Mouse (Mus musculus): ENCODE data around the gene Uimc1. TPM values are rescaled to one million over a fixed set of nuclear protein-coding genes. Genes with fewer than 3 reads are reported as not detected.
A peak's percentile ranks its signal among the peaks of the same experiment; 100 is the strongest.
"Not testable (repeated sequence)": the region's sequence is repeated elsewhere in the genome, so short reads cannot be mapped to it uniquely, and the experiment has no call there.

Uimc1 gene
- 10 to 100 TPM; 21.7 to 24.5 TPM for total RNA-seq (2021)

DNA sequence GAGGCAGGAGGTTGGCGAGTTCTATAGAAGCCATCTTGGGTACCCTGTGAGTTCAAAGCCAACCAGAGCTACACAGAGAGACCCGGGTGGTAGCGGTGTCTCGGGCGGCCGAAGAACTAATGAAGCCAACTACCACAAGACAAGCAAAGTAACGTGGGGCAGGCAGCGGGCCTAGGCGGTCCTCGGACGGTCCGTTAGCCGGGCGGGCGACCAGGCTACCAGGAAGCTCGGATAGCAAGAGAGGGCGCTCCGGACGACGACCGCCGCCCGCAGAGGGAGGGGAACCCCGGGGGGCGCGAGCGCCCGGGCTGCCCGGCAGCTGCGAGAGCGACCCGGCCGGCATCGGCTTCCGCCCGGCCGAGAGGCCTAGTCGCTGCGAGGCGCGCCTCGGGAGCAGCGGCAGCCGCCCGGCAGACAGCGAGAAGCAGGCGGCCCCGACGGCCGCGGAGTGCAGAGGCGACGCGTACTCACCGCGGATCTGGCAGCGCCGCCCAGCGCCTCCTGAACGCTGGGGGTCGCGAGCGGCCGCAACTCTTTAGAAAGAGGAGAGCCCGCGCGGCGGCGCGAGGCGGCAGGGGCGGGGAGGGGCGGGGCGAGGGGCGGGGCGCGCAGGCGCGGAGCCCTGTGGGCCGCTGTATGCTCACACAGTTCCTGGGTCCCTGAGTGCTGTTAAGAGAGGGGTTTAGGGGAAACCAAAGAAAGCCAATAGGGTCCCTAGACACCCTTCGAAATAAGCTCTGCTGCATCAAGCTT is at the start of gene Uimc1:
Uimc1 (minus strand) TSS at position 575 of the 753 bp plus-strand sequence.
- intact Hi-C loops (cut with DNase I), result loop anchor here (2.0 kb wide), 1 partner anchor 79 kb away; no protein-coding TSS in a partner anchor

DNA sequence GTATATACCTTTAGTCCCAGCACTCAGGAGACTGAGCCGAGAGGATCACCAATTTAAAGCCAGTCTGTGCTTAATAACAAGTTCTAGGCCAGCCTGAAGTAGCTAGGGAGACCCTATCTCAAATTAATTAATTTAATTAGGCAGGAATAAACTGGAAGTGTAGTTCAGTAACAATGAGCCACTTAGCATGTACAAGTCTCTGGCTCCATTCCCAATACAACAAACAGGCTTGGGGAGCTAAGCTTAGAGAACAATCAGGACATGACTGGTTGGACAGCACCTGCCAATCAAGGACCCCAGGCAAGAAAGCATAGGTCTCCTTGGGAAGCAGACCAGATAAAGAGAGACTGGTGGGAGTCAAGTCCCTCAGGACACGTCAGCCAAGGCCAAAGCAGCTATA is 40.2 kb upstream of the Uimc1 start:
- intact Hi-C loops (cut with DNase I), result no loop called here
- DNase-seq (ENCODE audit: low spot score), result no peak

More for the DNA sequence above, at the start of gene Uimc1:
- peak; percentile 73 for DNase-seq (ENCODE audit: low spot score)

DNA sequence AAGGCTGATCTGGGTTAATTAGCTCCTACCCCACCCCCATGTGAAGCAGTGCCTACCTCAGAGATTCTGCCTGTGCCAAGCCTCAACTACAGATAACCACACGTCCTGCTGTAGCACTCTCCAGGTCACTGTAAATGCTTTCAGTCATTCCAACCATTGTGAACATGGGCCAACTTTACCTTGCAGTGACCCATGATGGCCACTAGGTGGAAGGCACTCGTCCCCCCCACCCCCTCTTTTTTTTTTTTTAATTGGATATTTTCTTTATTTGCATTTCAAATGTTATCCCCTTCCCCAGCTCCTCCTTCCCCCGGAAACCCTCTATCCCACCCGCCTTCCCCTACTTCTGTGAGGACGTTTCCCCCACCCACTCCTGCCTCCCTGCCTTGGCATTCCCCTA is 35.3 kb upstream of the Uimc1 start:
- no peak for DNase-seq (ENCODE audit: low spot score)
- intact Hi-C loops (cut with DNase I), result loop anchor here (2.0 kb wide), 1 partner anchor 43 kb away; no protein-coding TSS in a partner anchor

DNA sequence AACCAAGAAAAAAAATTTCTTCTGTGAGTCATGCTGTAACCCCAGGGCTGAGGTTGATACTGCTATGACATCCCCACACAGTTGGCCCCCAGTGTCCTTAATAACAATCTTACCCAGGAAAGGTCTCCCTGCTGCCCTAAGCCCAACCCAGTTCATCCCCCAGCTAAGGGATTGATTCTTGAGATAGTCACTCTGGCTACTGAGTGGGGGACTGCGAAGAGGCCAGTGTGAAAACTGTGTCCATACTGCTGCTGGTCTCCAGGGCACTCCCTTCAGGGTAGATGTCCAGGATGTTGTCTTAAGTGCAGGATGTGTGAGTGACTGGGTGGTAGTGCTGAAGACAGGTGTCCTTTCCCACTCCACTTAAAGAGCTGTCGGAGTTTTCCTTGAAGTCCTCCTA is 33.3 kb upstream of the Uimc1 start, which contains the start of gene Gm17617:
Gm17617 (minus strand) TSS at position 101 of the 400 bp plus-strand sequence.
- intact Hi-C loops (cut with DNase I), result no loop called here

DNA sequence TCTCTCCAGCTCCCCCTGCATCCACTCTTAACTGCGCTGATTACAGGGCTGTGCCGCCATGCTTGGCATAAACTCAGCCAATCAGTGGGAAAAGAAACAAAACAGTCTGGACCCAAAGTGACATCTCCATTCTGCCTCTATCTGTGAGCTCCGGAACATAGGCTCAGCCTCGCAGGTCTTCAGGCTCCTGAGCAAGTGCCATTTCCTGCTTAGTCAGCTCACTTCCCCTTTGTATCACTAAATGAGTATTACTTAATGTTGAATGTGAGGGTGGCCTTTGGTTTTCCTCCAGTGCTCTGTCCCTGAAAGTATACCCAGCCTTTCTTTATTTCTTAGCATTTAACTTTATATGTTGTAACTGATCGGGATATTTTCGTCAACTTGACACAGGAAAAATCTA is 24.8 kb upstream of the Uimc1 start:
- intact Hi-C loops (cut with DNase I), result no loop called here
- DNase-seq (ENCODE audit: low spot score), result no peak

More for the DNA sequence above, 33.3 kb upstream of the Uimc1 start, which contains the start of gene Gm17617:
- DNase-seq (ENCODE audit: low spot score), result no peak

DNA sequence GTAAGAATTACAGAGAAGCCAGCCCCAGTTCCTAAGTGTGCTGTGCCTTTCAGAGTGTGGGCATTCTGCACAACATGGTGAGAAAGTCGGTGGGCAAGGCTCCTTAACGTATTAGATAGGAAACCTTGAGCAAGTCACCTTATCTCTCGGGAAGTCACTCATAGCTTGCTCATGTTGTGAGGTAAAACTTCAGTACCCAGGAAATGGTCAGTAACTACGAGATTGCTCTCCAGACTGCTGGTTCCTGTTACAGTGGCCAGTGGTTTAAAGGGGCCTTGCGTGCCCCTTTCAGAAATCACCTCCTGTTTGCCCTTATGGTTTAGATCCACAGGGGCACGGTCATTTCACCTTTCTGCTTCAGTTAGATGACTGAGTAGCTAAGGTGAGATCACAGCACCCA is 14.3 kb upstream of the Uimc1 start:
- DNase-seq (ENCODE audit: low spot score), result no peak
- intact Hi-C loops (cut with DNase I), result no loop called here

DNA sequence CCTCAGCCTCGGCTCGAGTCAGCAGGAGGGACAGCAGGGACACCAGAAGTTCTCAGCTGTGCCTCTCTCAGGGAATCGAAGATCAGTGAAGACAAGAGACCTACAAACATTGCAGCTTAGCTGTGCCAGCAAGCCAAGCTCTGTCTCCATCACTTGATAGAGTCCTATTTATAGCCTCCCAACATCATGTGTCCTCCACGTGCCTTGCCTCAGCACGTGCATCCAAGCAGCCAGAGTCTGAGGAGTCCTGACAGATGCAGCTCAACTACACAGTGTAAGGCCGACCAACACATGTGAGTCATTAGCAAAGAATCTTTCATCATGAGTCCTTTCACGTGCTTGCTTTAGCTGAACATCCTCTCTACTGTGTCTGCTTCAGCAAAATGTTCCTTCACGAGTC is 7.6 kb upstream of the Uimc1 start:
- intact Hi-C loops (cut with DNase I), result no loop called here

DNA sequence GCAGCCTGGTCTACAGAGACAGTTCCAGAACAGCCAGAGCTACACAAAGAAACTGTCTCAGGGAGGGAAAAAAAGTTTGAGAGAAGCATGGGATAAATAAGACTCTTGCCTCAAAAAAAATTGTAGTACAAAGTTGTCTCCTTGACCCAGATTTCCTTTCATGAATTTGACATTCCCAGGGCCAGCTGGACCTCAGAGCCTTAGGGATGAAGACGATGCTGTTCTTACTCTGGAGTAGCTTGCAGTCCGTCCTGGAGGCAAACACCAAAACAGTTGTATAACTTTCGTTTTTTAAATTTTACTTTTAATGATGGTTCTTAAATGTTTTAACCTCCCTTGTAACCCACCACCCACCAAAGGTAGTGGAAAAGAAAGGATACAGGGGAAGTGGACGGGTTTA is 7.0 kb upstream of the Uimc1 start:
- intact Hi-C loops (cut with DNase I), result no loop called here
- no peak for DNase-seq (ENCODE audit: low spot score)

More for the DNA sequence above, 7.6 kb upstream of the Uimc1 start:
- DNase-seq (ENCODE audit: low spot score), result peak; percentile 35

DNA sequence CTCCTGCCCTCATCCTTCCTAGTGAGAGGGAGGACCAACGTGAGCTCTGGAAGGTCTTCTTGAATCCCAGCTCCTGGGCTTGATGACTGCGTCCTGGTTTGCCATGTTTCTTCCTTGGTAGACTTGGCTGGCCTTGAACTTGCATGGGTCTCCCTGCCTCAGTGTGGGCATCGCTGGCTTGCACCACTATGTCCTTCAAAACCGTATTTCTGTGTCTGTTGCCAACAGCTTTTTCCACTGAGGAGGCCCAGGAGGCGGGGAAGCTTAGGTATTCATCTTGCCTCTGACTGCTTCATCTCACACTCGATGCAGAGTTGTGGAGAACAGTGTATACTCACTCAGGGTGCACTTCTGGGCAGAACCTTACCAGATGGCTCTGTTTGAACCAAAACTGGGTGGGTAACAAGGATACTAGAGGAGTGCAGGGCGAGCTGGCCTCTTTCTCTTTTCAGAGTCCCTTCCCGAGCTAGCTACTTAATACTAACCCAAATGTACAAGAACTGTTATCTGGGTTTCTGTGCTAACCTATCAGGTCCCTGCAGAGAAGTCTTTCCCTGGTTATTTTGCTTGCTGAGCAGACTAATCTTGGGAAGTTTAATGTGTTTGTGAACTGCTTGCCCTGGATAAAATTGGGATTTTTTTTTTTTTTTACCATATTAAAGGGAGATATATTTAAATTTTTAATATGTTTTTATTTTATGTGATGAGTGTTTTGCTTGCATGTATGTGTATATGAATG is 6.0 kb upstream of the Uimc1 start:
- intact Hi-C loops (cut with DNase I), result no loop called here

DNA sequence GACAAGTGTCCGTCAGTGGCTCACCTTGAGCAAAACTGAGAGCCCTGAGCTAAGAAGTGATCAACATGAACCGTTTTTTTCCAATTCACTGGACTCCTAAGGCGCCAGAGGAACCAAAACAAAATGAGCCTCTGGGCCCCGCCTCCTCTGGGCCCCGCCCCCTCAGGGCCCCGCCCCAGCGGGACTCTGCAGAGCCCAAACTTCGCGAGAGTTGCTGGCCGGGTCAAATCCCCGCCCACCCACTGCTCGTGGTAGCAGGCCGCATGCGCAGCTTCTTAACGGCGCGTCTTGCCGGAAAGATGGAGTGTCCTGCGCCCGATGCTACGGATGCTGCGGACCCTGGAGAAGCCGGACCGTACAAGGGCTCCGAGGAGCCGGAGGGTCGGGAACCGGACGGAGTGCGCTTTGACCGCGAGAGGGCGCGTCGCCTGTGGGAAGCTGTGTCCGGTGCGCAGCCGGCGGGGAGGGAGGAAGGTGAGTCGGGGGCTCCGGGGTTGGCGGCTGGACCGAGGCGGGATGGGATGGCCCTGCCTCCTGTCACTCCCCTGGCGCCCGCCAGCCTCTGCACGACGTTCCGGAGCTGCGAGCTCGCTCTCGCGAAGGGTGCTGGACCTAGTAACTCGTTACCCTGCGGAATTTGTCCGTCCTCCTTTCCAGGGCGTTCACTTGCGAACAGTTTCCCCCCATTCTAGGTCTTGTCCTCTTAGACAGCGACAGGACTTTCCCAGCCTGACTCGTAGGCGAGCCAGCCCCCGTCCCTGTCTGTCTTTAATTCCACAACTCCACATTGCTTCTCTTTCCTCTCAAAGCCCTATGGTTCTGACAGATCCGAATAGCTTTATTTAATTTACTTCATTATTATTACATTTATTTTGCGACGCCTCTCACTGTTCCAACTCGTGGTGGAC is 5.2 kb upstream of the Uimc1 start, which contains the start of gene Zfp346:
Zfp346 (plus strand) TSS at position 267 of the 908 bp plus-strand sequence.
- intact Hi-C loops (cut with DNase I), result no loop called here

More for the DNA sequence above, 6.0 kb upstream of the Uimc1 start:
- no peak for DNase-seq (ENCODE audit: low spot score)

DNA sequence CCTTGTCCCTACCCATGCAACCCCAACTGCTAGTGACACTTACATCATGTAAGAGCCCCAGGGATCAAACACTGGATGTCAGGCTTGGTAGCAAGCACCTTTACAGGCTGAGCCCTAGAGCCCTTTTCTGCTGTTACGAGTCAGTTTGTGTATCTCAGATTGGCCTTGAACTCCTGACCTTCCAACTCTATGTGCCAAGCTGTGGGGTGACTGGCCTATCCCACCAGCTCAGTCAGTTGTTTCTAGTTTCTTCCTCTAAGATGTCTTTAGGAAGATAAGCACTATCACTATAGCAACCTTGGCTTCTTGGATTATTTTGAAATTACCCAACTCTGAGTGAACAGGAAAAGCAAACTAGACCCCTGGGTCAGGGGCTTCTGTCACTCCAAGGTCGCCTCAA is 3.3 kb upstream of the Uimc1 start:
- intact Hi-C loops (cut with DNase I), result no loop called here

More for the DNA sequence above, 5.2 kb upstream of the Uimc1 start, which contains the start of gene Zfp346:
- DNase-seq (ENCODE audit: low spot score), result peak; percentile 93

DNA sequence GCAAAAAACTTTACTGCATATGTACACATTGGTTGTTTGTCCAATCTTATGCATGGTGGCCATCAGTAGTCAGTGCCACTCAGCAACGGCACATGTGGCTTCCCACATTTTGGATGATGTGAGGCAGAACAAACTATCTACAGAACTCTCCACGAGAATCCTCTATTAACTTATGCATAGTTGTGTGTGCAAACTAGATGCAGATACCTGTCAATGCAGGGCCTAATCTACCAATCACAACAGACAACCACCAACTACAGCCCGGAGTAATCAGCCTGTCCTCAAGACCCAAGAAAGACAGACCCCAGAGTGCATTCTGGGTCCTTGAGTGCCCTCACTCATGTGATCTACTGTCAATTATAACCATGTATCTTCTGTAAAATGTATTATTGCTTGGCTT is 2.3 kb upstream of the Uimc1 start:
- DNase-seq (ENCODE audit: low spot score), result no peak
- intact Hi-C loops (cut with DNase I), result no loop called here

More for the DNA sequence above, 3.3 kb upstream of the Uimc1 start:
- no peak for DNase-seq (ENCODE audit: low spot score)

DNA sequence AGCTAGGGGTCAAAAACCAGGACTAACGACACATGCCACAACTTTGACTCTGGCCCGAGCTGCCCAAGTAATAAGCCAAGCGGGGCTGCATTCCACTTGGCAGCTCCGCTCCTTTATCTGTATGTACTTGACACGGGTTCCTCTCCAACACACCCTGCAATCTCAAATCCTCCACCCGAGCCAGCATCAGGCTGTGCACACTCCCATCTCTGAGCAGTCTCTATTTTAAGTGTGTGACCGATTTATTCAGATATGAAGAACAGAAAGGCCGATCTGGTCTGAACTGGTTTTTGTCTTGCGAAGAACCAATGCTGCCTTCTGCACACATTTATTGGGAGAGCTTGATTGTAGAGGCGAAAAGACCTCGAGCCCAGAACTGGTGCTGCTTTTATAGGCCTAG is 1.5 kb upstream of the Uimc1 start:
- intact Hi-C loops (cut with DNase I), result no loop called here
- DNase-seq (ENCODE audit: low spot score), result no peak

DNA sequence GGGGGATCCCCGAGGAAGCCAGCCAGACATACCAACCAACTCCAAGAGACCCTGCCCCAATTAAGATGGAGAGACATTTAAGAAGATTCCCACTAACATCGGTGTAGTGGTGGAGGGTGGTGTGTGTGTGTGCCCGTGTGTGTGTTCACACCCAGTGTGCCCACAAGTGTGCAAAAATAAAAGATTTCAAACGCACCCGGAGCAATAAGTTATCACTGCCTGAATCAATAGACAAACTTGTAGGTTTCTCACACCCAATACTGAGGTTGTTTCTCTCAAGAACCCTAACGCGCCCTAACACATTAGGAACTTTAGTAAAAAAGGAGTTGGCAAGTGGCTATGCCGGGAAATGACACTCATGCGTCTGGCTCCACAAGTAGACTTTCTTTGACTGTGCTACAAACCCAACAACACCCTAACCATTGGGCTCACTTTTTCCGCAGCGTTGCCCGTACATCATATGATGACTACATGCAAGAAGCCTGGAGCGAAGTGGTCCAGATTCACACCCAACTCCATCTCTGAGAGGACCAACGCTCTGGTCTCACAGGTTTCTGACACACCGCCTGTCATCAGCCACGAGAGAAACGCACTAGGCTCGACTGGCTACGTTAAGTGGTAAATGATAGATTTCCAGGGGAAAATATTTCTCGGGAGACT is 904 bp downstream of the Uimc1 start:
- no peak for DNase-seq (ENCODE audit: low spot score)
- intact Hi-C loops (cut with DNase I), result loop anchor here (2.0 kb wide), 1 partner anchor 80 kb away; no protein-coding TSS in a partner anchor

DNA sequence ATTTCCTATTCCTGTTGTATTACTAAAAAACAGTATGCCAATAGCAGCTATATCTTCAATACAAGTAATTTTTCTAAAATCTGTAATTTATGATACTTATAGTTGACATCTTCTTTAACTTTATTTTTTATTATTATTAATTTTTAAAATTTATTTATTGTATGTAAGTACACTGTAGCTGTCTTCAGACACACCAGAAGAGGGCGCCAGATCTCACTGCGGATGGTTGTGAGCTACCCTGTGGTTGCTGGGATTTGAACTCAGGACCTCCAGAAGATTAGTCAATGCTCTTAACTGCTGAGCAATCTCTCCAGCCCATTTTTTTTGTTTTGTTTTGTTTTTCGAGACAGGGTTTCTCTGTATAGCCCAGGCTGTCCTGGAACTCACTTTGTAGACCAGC is 2.3 kb downstream of the Uimc1 start:
- not testable (repeated sequence) for DNase-seq (ENCODE audit: low spot score)
- intact Hi-C loops (cut with DNase I), result loop anchor here (2.0 kb wide), 1 partner anchor 81 kb away; no protein-coding TSS in a partner anchor

DNA sequence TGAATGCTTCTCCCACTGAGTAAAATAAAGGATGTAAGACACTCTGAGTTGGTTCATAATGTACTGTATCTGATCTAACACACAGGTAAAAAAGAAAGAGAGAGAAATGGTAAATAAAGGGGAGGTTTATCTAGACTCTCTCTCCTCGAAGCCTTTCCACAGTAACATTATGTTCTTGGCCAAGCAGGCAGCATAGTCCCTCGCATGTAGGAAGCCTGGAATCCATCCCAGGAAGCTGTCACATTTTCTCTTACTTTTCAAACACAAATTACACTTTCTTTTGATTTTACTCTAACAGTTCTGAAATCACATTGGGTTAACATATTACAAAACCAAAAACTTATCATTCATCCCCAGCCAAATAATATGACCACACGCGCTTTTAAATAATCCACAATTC is 7.5 kb downstream of the Uimc1 start:
- intact Hi-C loops (cut with DNase I), result no loop called here

DNA sequence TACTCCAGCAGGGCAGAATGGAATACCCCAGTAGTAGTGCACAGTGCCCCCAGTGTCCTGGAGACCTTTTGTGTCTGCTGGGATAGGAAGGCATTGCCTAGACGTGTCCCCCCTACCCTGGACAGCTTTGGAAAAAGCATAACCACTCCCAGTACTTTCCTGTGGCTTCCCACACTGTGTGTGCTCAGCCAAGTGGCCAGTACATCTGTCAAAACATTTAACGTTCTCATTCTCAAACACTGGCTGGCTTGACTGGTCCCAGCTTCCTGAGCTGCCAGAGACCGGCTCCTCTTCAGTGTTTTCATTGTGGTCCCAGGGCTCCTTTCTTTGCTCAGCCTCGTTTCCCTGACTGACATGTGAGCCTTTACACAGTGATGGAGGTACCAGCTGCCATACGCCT is 24.5 kb downstream of the Uimc1 start:
- intact Hi-C loops (cut with DNase I), result no loop called here
- DNase-seq (ENCODE audit: low spot score), result no peak

More for the DNA sequence above, 7.5 kb downstream of the Uimc1 start:
- no peak for DNase-seq (ENCODE audit: low spot score)

DNA sequence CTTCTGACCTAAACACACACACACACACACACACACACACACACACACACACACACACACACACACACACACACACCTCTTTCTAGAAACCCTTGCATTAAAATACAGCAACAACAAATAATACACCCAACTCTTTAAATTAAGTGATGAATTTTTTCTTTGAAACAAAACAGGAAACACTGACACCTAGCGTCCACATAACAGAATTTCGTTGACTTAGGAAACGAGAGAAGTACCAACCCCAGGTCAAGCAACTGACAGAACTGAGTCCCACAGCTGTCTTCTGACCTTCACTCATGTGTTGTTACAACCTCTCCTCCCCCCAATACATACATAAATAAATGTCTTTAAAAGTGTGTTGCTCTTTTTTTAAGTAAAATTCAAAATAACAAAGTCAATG is 28.8 kb downstream of the Uimc1 start:
- no peak for DNase-seq (ENCODE audit: low spot score)
- intact Hi-C loops (cut with DNase I), result loop anchor here (1.0 kb wide), 1 partner anchor 272 kb away; no protein-coding TSS in a partner anchor

DNA sequence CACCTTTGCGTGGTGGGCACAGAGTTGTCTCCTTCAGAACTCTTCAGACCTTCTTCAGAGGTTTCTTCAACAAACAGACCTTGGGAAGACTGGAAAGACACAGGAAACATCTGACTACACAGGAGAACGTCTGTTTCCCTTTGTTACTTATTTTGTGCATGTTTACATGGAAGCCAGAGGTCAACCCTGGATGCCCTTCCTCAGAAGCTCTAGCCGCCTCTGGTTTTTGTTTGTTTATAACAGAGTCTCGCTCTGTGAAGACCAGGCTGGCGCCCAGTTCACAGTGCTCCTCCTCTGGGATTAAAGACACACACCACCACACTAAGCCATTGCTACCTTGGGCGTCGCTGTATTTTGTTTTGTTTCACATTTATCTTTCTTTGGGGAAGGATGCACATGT is 30.4 kb downstream of the Uimc1 start:
- DNase-seq (ENCODE audit: low spot score), result no peak
- intact Hi-C loops (cut with DNase I), result no loop called here
